Mouse (Mus musculus) brain, embryonic 14.5 days (tissue): ENCODE measurements at regions not wholly inside any gene's neighbourhood (a gene's known extent, or its start where the extent isn't known, plus 50 kb on each side); places are given as distances from the start of the nearest gene placed in this dataset.

Experiments
- DNase-seq: peaks from one replicate; pipeline ENCODE4 v3.0.0-alpha.2; 2011; ENCODE audit warnings: low read depth
- CTCF ChIP-seq: fragments of 200-500 bp; IDR thresholded peaks from 2 replicates; pipeline ENCODE4 v1.5.1; 2012; ENCODE audit warnings: inconsistent platforms, mild to moderate bottlenecking, moderate library complexity, borderline replicate concordance; ENCODE audit not compliant: insufficient read depth, insufficient read length; ENCODE audit errors: extremely low read depth
- POLR2A ChIP-seq: fragments of 200-500 bp; IDR thresholded peaks from 2 replicates; pipeline ENCODE4 v1.6.1; 2012; ENCODE audit warnings: mild to moderate bottlenecking, inconsistent platforms, borderline replicate concordance; ENCODE audit not compliant: poor library complexity, insufficient read depth, insufficient read length, severe bottlenecking; ENCODE audit errors: extremely low read depth

DNA sequence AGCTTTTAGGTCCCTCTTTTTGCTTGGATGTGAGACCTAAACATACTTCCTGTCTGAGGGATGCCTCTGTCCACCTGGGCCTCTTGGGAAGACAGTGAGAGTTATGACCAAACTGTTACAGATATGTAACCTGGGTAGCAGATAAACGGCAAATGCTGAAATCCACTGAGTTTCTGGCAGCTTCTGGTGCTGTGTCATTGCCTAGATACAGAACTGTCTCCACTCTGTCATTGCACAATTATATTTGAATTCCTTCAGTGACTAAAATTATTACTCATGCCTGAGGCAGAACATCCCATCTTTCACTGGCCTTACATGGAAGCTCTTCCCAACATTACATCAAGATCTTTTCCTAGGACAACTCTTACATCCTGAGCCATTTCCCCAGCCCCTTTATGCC is 277.4 kb upstream of the Rora start:
- no peak for TF ChIP-seq POLR2A
- no peak for TF ChIP-seq CTCF
- no peak for DNase-seq

GRCm38 (mm10) chr9:68381871-68382270 is 271.7 kb upstream of the Rora start:
- peak; percentile 42; the same call in 1 of the 2 replicates for TF ChIP-seq CTCF
- TF ChIP-seq POLR2A = no peak

GRCm38 (mm10) chr9:68400930-68401329 is 252.7 kb upstream of the Rora start:
- TF ChIP-seq CTCF (no peak), POLR2A (no peak)
- peak; percentile 23 for DNase-seq

More at GRCm38 (mm10) chr9:68381871-68382270, 271.7 kb upstream of the Rora start:
- DNase-seq = no peak

GRCm38 (mm10) chr9:68402176-68402845 is 251.3 kb upstream of the Rora start:
- peak; percentile 53 for DNase-seq

GRCm38 (mm10) chr9:68402981-68403380 is 250.6 kb upstream of the Rora start:
- TF ChIP-seq CTCF (no peak), POLR2A (no peak)
- no peak for DNase-seq

More at GRCm38 (mm10) chr9:68402176-68402845, 251.3 kb upstream of the Rora start:
- TF ChIP-seq POLR2A (no peak), CTCF (no peak)

GRCm38 (mm10) chr9:68403516-68403915 is 250.1 kb upstream of the Rora start:
- DNase-seq = no peak
- TF ChIP-seq POLR2A (no peak), CTCF (no peak)

GRCm38 (mm10) chr9:68409786-68410185 is 243.8 kb upstream of the Rora start:
- DNase-seq = no peak

DNA sequence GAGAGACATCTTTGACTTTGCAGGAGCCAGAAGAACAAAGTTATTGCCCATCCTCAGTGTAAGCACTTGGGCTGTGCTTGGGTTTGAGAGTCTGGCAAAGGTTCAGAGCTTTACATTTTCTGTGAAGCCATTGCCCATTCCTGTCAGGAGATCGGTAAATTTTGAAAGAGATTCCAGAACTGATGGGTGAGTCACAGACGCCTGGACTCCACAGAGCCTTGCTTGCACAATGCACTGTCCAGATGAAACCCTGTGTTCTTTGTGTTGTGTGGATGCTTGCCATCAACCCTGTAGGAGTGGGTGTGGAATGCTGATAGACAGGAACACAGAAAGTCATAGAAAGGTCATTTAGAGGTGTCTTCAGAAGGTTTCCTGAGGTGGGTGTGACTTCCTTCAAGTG is 227.3 kb upstream of the Rora start:
- DNase-seq = no peak
- TF ChIP-seq CTCF (no peak), POLR2A (no peak)

More at GRCm38 (mm10) chr9:68409786-68410185, 243.8 kb upstream of the Rora start:
- no peak for TF ChIP-seq CTCF
- TF ChIP-seq POLR2A = no peak

GRCm38 (mm10) chr9:68462755-68463154 is 190.8 kb upstream of the Rora start:
- TF ChIP-seq POLR2A (no peak), CTCF (no peak)
- DNase-seq = peak; percentile 50

GRCm38 (mm10) chr9:68463637-68464304 is 189.8 kb upstream of the Rora start:
- no peak for DNase-seq
- TF ChIP-seq CTCF = no peak
- TF ChIP-seq POLR2A = no peak

DNA sequence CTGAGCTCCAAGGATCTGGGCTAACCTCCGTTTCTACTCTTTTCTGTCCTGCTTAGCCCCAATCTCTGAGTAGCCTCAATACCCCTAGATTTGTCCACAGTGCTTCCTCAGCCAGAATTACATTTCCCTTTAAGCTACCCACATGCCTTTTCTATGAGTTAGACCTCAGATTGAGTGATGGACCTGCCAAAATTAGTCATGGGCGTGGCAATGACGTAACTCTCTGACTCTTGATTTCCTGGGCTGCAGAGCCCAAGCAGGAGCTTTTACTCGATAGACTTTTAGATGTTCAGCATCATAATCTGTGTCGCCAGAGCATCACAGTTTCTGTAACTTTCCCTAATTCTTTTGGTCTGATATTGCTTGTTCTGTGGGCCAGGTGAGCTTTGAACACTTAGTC is 186.9 kb upstream of the Rora start:
- DNase-seq = no peak
- TF ChIP-seq CTCF = no peak
- TF ChIP-seq POLR2A = no peak

DNA sequence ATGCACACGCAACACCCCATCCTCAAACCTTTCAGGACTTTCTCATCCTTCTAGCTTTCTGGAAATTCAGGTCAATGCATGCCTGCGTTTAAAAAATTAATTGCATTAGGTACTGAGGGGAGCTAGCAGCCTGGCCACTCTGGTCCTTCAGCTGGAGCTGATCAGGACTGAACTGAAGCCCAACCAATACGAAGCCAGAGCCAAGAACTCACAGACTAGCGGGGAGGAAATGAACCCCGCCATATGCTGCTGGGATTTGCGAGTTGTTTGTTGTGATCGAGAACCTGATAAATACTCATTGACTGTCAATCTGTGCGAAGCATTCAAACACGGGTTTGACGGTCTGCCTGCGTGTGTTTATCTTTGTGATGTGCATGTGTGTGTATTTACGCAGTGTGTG is 177.2 kb upstream of the Rora start:
- TF ChIP-seq POLR2A = no peak
- no peak for TF ChIP-seq CTCF
- peak; percentile 26 for DNase-seq

- no peak for DNase-seq
- TF ChIP-seq POLR2A = no peak
- TF ChIP-seq CTCF = no peak
Measured at GRCm38 (mm10) chr9:68477466-68477865, 176.1 kb upstream of the Rora start.

GRCm38 (mm10) chr9:68486646-68487045 is 166.9 kb upstream of the Rora start:
- peak; percentile 43 for DNase-seq
- TF ChIP-seq POLR2A (no peak), CTCF (no peak)
